Mouse (Mus musculus) ES-E14 (cell line): ENCODE measurements around the gene Atg4a-ps.

ENCODE experiments used
- CHD2 ChIP-seq: IDR thresholded peaks from 2 replicates; pipeline ENCODE4 v1.6.1; 2014; ENCODE audit warnings: mild to moderate bottlenecking, low read depth, low read length, inconsistent platforms
- HCFC1 ChIP-seq: IDR thresholded peaks from 2 replicates; pipeline ENCODE4 v1.6.1; 2012; ENCODE audit warnings: low read length, inconsistent platforms, borderline replicate concordance; ENCODE audit not compliant: insufficient read depth
- MAFK ChIP-seq: IDR thresholded peaks from 2 replicates; pipeline ENCODE4 v1.6.1; 2014; ENCODE audit warnings: mild to moderate bottlenecking, low read depth, low read length, inconsistent platforms; ENCODE audit not compliant: insufficient read depth
- ZC3H11A ChIP-seq: IDR thresholded peaks from 2 replicates; pipeline ENCODE4 v1.6.1; 2012; ENCODE audit warnings: low read depth, mild to moderate bottlenecking, inconsistent platforms, low read length, borderline replicate concordance
- ZNF384 ChIP-seq: IDR thresholded peaks from 2 replicates; pipeline ENCODE4 v1.6.1; 2012; ENCODE audit warnings: low read depth, low read length, inconsistent platforms

DNA sequence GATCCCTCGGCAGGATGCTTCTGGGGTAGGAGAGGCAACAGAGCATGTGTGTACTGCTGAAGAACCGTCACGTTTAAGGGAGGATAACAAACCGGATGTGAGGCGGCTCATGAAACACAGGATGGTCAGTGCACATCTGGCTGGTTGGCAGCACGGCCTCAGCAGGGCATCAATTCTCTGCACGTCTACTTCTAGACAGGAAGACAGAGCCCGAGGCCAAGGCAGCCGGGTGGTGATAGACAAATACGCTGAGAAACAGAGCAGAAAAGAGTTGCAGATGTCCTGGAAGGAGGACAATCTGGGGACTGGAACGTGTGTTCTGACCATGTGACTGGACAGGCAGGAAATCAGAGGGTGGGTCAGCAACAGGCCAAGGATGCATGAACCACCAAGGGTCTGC is 25.8 kb downstream of the Atg4a-ps start:
- TF ChIP-seq CHD2 (no peak), HCFC1 (no peak), ZC3H11A (no peak), MAFK (no peak), ZNF384 (no peak)
